ENCODE assay signal across 16 mouse cellular contexts in the genomic region with DNA sequence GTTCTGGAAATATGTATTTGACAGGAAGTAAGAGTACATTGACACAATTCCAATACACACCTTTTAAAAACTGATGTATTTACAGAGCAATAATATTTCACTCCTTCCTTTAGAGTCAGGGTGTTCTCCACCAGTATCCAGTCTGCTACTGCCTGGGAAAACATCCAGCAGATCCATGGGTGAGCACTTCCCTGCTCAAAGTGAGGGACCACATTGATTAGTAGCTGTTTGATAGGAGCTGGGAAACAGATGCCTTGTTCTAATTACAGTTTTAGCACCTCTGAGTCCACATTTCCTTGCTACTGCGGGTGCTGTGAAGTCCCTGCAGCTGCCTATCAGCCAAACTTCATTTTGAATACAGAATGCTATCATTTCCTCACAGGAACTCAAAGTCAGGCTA. TPM values are rescaled to one million over a fixed set of nuclear protein-coding genes. Genes with fewer than 3 reads are reported as not detected.
"Had no signal": no experiment of that assay in that cellular context is flagged by ENCODE, and none has a peak within 500 bp of the region (broad histone marks: within the 10 kb centered on the region; RNA-seq: fewer than 3 reads in every experiment).

No protein-coding gene starts in this region.

- ATAC-seq: midbrain, embryonic 15.5 days had no signal

- DNase-seq: kidney, adult 8-10 months; kidney, postnatal 10 days; kidney, postnatal 36 days; liver; liver, embryonic 13.5 days; lung, adult 2 months; lung, postnatal 14 days; lung, postnatal 4 days; retina, postnatal 1 day; right cerebral cortex, postnatal 4 days; thymus, postnatal 25 days had no signal

RNA-seq across cellular contexts. Expression of gene Tmeff2, which starts 53.3 kb away (rescaled TPM):
- total RNA-seq: megakaryocyte progenitor cell, adult 5-6 weeks; megakaryocyte-erythroid progenitor cell, adult 5-6 weeks; monocyte, adult 5-6 weeks; neutrophil, adult 5-6 weeks had no signal
